Mouse (Mus musculus) erythroblast, embryonic 14.5 days (primary cell): ENCODE data around the gene Myh3.

Source experiments
- GATA1 ChIP-seq: IDR thresholded peaks from 2 replicates; pipeline ENCODE4 v1.6.1; 2012; ENCODE audit warnings: low read length, inconsistent platforms, mixed read lengths
- TAL1 ChIP-seq: IDR thresholded peaks from 3 replicates; pipeline ENCODE4 v1.6.1; 2012; ENCODE audit warnings: low read length, inconsistent platforms, mixed read lengths

GRCm38 (mm10) chr11:67036229-67036628 is 41.9 kb upstream of the Myh3 start:
- TF ChIP-seq TAL1 (no peak), GATA1 (no peak)
